Mouse (Mus musculus) heart, embryonic 10.5 days (tissue): Measurements from ENCODE around the gene Spen. TPM values are rescaled to one million over a fixed set of nuclear protein-coding genes. Genes with fewer than 3 reads are reported as not detected.

Source experiments
- DNase-seq: peaks from one replicate; pipeline ENCODE4 v3.0.0-alpha.2; 2017; ENCODE audit warnings: low spot score
- H3K27ac ChIP-seq: fragments of 300-500 bp; sonication (generic); 2 replicates; pipeline ENCODE4 v1.5.1; 2016; ENCODE audit warnings: mild to moderate bottlenecking
- H3K27me3 ChIP-seq: fragments of 300-500 bp; sonication (generic); 2 replicates; pipeline ENCODE4 v1.6.1; 2016; ENCODE audit warnings: mild to moderate bottlenecking; ENCODE audit not compliant: poor library complexity, insufficient read depth, severe bottlenecking
- H3K36me3 ChIP-seq: fragments of 300-500 bp; sonication (generic); 2 replicates; pipeline ENCODE4 v1.6.1; 2016; ENCODE audit warnings: mild to moderate bottlenecking, moderate library complexity
- H3K4me1 ChIP-seq: fragments of 300-500 bp; sonication (generic); 2 replicates; pipeline ENCODE4 v1.6.1; 2016; ENCODE audit warnings: mild to moderate bottlenecking
- H3K4me3 ChIP-seq: fragments of 300-500 bp; sonication (generic); 2 replicates; pipeline ENCODE4 v1.5.1; 2016; ENCODE audit warnings: mild to moderate bottlenecking, moderate library complexity
- H3K9me3 ChIP-seq: fragments of 300-500 bp; sonication (generic); 2 replicates; pipeline ENCODE4 v1.6.1; 2016; ENCODE audit warnings: mild to moderate bottlenecking, moderate library complexity
- WGBS: fragments of 180-500 bp; shearing (Covaris S2); methylation state at CpG from one replicate; pipeline ENCODE4 v1.1.7; 2016; 5-methylcytosine and 5-hydroxymethylcytosine counted together
- polyA plus RNA-seq: library from polyadenylated mRNA; unstranded; fragments of >200 nt; fragmentation: Nextera tagmentation; extraction: Ambion mirVana; gene quantifications from 2 replicates; pipeline ENCODE4 v1.2.1, GENCODE M21; 2016

Gene Spen
- polyA plus RNA-seq, 1 experiment from 2014 or later = 8.4 TPM

DNA sequence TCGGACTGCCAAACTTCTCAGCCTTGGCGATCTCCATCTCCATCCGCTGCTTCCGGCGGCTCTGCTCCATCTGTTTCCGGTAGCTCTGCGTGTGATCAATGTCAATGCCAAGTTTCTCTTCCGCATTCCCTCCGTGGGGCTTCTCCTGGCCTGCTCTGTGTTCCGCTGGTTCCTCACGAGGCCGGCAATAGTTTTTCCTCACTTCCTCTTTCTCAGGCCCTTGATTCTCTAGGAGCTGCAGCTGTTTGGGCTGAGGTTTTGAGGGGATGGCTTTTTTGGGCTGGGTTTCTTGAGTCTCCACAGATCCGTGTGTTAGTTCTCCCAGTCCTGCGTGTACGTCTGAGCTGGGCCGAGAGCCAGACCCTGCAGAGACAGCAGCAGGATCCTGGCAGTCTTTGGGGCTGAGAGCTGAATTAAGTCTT lies 60.7 kb downstream of the Spen start:
- H3K4me3 ChIP-seq = no peak overlapping the region
- H3K4me1 ChIP-seq = 0 out of 2 replicates have a peak, but pooled peaks cover 11% of the 10 kb centered on the region
- no peaks in the 10 kb centered on the region for H3K9me3 ChIP-seq
- no peaks in the 10 kb centered on the region for H3K27me3 ChIP-seq
- WGBS = 92% methylated on average over 16 of the region's 16 CpGs
- H3K27ac ChIP-seq = no peak overlapping the region
- no peak for DNase-seq
- peaks cover 97% of the 10 kb centered on the region for H3K36me3 ChIP-seq

DNA sequence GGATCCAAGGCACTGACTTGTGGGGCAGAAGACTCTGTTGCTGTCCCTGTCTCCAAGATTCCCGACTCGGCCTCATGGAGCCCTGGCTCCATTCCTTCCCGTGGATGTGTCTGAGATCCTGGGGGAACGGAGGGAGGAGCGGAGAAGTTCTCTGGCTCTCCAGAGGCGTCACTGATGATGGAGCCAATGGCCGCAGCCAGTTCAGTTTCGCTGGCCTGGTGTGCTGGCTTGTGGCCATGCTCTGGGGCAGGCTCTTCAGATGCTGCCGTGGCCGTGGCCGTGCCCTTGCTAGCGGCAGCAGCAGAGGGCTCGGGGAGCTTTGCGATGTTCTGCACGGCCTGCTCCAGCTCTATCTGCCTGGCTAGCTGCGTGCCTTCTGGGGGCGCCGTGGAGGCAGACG lies 64.0 kb downstream of the Spen start:
- H3K27me3 ChIP-seq = no peaks in the 10 kb centered on the region

DNA sequence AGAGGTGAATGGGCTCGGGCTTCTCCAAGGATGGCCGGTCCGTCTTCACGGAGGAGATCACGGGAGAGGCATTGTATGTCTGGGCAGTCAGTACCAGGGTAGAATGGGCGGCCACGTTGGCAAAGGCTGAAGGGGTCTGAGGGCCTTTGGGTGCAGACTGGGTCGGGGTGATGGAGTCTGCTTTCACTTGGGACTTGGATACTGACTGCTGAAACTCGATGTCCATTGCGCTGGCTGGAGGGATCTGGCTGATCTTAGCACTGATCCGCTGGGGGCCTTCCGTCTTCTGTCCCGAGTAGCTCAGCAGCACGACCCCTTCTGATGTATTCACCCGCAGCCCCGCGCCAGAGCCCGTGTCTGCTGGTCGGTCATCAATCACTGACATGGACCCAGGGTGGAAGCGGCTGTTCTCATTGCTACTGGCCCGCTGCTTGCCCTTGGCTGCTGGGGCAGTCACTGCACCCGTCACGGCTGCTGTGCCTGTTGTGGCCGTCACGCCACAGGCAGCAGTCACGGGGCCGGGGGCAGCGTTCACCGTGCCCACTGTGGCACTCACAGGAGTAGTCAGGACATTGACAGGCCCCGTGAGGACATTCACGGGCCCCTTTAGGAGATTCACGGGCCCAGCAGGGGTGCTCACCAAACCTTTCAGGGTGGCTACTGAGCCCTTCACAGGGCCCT lies 65.6 kb downstream of the Spen start:
- Histone ChIP-seq H3K27me3 (no peaks in the 10 kb centered on the region), H3K4me3 (no peak overlapping the region), H3K27ac (no peak overlapping the region), H3K36me3 (peaks cover 98% of the 10 kb centered on the region), H3K4me1 (0 out of 2 replicates have a peak, but pooled peaks cover 13% of the 10 kb centered on the region), H3K9me3 (peaks cover 4% of the 10 kb centered on the region)
- DNase-seq = no peak
- 90% methylated on average over 32 of the region's 32 CpGs for WGBS

More for the DNA sequence above, 64.0 kb downstream of the Spen start:
- DNase-seq = no peak
- 88% methylated on average over 19 of the region's 19 CpGs for WGBS
- Histone ChIP-seq H3K9me3 (peaks cover 4% of the 10 kb centered on the region), H3K4me3 (no peak overlapping the region), H3K4me1 (0 out of 2 replicates have a peak, but pooled peaks cover 11% of the 10 kb centered on the region), H3K27ac (0 out of 2 replicates have a peak overlapping the region, but pooled peaks have one; percentile 52), H3K36me3 (peaks cover 100% of the 10 kb centered on the region)

DNA sequence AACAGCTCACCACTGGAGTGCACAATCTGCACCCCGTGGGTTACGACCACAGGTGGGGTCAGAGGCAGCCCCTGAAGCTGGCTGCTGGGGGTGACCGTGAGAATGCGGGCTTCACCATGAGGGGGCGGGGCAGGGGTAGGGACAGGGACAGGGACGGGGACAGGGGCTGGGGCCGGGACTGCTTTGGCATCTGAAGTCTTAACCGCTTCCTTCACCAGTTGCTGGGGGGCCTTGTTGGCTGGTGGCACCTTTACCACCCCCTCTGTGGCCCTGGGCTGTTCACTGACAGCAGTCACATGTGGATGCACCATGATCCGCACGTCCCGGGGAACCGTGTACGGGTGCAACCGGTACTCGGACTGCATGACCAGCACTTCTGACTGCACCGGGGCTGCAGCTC lies 66.9 kb downstream of the Spen start:
- 94% methylated on average over 16 of the region's 16 CpGs for WGBS
- Histone ChIP-seq H3K36me3 (peaks cover 98% of the 10 kb centered on the region), H3K4me1 (0 out of 2 replicates have a peak, but pooled peaks cover 13% of the 10 kb centered on the region), H3K4me3 (no peak overlapping the region), H3K9me3 (peaks cover 4% of the 10 kb centered on the region), H3K27me3 (no peaks in the 10 kb centered on the region), H3K27ac (no peak overlapping the region)
- no peak for DNase-seq

DNA sequence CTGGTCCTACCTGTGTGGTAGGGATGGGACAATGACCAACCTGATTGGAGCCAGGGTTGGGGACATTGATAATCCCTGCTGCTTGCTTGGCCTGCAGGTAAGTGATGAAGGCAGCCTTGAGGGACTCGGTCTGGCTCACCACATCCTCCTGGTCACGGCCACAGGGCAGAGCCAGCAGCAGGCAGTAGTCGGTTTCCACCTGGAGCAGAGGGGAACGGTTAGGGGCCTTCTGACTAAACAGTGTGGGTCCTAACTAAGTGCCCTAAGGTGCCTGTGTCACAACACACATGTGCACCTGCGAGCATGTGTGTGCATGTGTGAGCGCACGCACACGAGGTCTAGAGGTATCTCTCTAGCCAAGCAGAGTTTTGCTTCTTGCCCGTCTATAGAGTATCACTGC lies 69.1 kb downstream of the Spen start:
- no peak for DNase-seq
- Histone ChIP-seq H3K27ac (no peak overlapping the region), H3K4me3 (no peak overlapping the region), H3K36me3 (peaks cover 98% of the 10 kb centered on the region), H3K9me3 (peaks cover 4% of the 10 kb centered on the region), H3K27me3 (no peaks in the 10 kb centered on the region), H3K4me1 (0 out of 2 replicates have a peak, but pooled peaks cover 7% of the 10 kb centered on the region)
- 91% methylated on average over 9 of the region's 9 CpGs for WGBS

DNA sequence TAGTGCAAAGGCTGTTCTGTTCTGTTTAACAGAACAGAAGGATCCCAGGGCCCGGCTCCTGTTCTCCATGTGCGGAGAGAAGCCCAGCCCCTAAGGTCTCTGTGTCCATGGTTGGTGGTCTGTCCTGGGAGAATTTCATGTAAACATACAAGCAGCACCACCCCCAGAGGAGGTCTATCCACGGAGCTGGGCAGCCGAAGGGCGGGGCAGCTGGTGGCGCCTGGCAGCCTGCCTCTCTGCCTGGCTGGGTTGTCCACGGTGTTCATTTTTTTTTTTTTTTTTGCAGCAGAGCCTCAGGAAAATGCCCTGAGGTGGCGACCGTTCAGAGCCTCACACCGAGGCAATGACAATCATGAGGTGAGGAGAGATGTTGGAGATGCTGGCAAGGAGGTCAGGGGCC lies 69.8 kb downstream of the Spen start:
- H3K4me3 ChIP-seq = no peak overlapping the region
- no peak overlapping the region for H3K27ac ChIP-seq
- 72% methylated on average over 10 of the region's 10 CpGs for WGBS
- 0 out of 2 replicates have a peak, but pooled peaks cover 5% of the 10 kb centered on the region for H3K4me1 ChIP-seq
- H3K27me3 ChIP-seq = no peaks in the 10 kb centered on the region
- H3K9me3 ChIP-seq = peaks cover 4% of the 10 kb centered on the region
- no peak for DNase-seq
- peaks cover 98% of the 10 kb centered on the region for H3K36me3 ChIP-seq

DNA sequence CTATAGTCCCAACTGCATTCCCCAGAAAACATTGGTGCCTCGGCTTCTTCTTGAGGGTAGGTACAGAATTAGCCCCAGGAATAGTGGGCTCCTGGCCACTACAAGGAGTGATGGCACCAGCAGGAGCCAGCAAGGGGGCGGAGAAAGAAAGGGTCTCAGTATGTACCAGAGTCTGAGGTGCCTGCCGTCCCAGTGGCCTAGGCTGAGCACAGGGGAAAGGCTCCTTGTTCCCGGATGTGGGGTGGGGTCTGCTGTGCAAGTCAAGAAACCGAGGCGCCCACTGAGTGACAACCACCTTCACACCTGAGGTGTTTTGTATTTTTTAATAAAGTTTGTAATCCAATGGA lies 70.8 kb downstream of the Spen start:
- Histone ChIP-seq H3K4me1 (peaks cover 14% of the 10 kb centered on the region; the same call in 1 of the 2 replicates), H3K36me3 (peaks cover 98% of the 10 kb centered on the region), H3K4me3 (no peak overlapping the region), H3K27me3 (no peaks in the 10 kb centered on the region), H3K27ac (no peak overlapping the region), H3K9me3 (peaks cover 4% of the 10 kb centered on the region)
- 81% methylated on average over 6 of the region's 6 CpGs for WGBS
- DNase-seq = no peak

DNA sequence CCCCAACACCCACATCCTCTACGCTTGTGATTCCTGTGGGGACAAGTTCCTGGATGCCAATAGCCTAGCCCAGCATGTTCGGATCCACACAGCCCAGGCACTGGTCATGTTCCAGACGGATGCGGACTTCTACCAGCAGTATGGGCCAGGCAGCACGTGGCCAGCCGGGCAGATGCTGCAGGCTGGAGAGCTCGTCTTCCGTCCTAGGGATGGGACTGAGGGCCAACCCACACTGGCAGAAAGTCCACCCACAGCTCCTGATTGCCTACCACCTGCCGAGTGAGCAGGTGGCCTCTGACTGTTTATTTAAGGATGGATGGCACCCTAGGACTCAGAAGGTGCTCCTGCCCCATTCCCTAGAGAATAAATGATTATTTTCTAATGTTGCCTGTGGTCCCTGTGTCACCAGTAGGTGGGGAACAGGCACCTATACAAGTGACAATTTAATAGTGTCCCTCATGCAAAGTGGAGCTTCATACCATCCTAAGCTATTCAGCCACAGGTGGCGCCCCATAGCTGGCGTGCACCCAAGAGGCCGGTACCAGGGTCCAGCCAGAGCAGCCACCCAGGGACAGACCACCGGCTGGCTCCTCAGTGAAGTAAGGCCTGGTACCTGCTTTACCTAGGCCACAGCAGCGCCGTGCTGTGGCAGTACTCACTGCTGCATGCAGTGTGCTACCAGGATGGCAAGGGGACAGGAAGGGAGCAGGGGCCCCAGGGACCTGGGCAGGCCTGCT lies 71.4 kb downstream of the Spen start:
- 86% methylated on average over 15 of the region's 15 CpGs for WGBS
- Histone ChIP-seq H3K4me3 (no peak overlapping the region), H3K9me3 (peaks cover 4% of the 10 kb centered on the region), H3K27ac (no peak overlapping the region), H3K27me3 (no peaks in the 10 kb centered on the region), H3K4me1 (peaks cover 14% of the 10 kb centered on the region; the same call in 1 of the 2 replicates), H3K36me3 (peaks cover 98% of the 10 kb centered on the region)
- no peak for DNase-seq

DNA sequence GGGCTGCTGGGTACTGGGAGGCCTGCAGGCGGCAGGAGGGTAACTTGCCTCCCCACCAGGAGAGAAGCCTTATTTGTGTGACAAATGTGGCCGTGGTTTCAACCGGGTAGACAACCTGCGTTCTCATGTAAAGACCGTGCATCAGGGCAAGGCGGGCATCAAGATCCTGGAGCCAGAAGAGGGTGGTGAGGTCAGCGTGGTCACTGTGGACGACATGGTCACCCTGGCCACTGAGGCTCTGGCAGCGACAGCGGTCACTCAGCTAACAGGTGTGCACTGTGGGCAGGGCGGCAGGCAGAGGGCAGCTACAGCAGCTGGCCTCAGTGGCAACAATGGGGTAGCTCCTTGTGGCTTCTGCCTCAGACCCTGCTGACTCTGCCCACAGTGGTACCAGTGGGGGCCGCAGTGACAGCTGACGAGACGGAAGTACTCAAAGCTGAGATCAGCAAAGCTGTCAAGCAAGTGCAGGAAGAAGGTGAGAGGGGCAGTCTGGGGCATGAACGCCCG lies 72.1 kb downstream of the Spen start:
- no peak overlapping the region for H3K27ac ChIP-seq
- H3K9me3 ChIP-seq = peaks cover 2% of the 10 kb centered on the region
- no peak for DNase-seq
- 89% methylated on average over 16 of the region's 16 CpGs for WGBS
- peaks cover 97% of the 10 kb centered on the region for H3K36me3 ChIP-seq
- H3K4me1 ChIP-seq = peaks cover 18% of the 10 kb centered on the region; the same call in 1 of the 2 replicates
- H3K4me3 ChIP-seq = no peak overlapping the region
- no peaks in the 10 kb centered on the region for H3K27me3 ChIP-seq

DNA sequence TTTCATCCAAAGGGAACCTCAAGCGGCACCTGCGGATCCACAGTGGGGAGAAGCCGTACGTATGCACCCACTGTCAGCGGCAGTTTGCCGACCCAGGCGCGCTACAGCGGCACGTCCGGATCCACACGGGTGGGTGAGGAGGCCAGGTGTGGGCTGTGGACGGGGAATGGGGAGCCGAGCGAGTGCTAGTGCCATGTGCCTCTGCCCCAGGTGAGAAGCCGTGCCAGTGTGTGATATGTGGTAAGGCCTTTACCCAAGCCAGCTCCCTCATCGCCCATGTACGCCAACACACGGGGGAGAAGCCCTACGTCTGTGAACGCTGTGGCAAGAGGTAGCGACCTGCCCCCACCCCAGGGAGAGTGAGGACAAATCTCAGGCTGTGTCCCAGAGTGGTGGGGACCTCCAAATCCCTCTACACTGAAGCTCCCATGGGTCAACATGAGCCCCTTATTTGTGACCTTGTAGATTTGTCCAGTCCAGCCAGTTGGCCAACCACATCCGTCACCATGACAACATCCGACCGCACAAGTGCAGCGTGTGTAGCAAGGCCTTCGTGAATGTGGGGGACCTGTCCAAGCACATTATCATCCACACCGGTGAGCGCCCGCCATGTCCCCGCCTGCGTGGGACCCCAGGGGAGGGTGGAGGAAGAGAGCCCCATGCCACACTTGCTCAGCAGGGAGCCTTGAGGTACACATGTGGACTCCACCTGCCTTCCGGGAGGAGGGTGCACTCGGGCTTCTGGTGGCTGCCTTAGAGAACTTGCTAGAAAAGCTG lies 72.7 kb downstream of the Spen start:
- no peaks in the 10 kb centered on the region for H3K9me3 ChIP-seq
- no peak overlapping the region for H3K27ac ChIP-seq
- DNase-seq = no peak
- peaks cover 22% of the 10 kb centered on the region; the same call in 1 of the 2 replicates for H3K4me1 ChIP-seq
- peaks cover 91% of the 10 kb centered on the region for H3K36me3 ChIP-seq
- 93% methylated on average over 34 of the region's 34 CpGs for WGBS
- H3K27me3 ChIP-seq = no peaks in the 10 kb centered on the region
- no peak overlapping the region for H3K4me3 ChIP-seq

DNA sequence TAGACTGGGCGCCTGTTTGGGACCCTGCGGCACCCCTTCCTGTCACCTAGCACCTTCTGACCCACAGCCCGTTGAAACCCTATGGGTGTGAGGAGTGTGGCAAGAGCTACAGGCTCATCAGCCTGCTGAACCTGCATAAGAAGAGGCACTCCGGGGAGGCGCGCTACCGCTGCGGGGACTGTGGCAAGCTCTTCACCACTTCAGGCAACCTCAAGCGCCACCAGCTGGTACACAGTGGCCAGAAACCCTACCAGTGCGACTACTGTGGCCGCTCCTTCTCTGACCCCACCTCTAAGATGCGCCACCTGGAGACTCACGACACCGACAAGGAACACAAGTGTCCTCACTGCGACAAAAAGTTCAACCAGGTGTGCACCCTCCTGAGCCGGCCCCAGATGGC lies 73.7 kb downstream of the Spen start:
- H3K27ac ChIP-seq = no peak overlapping the region
- H3K36me3 ChIP-seq = peaks cover 90% of the 10 kb centered on the region
- DNase-seq = no peak
- WGBS = 72% methylated on average over 16 of the region's 16 CpGs
- H3K4me1 ChIP-seq = peaks cover 22% of the 10 kb centered on the region; the same call in 1 of the 2 replicates
- H3K9me3 ChIP-seq = no peaks in the 10 kb centered on the region
- H3K27me3 ChIP-seq = no peaks in the 10 kb centered on the region
- H3K4me3 ChIP-seq = no peak overlapping the region

DNA sequence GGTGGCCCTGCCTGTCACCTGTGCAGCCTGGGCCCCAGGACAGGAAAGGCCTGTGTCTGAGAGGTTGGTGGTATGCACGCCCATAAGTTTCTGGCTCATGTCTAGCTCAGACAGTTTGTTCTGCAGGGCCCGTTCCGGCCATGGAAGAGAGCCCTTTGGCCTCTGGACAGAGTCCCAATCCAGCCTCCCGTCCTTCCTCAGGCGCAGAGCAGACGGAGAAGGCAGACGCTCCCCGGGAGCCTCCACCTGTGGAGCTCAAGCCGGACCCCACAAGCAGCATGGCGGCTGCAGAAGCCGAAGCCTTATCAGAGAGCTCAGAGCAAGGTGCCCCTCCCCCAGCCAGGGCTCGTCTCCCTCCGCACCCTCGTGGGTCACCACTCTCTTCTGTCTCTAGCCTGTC lies 74.9 kb downstream of the Spen start:
- Histone ChIP-seq H3K27me3 (no peaks in the 10 kb centered on the region), H3K27ac (no peak overlapping the region), H3K4me1 (peaks cover 27% of the 10 kb centered on the region), H3K36me3 (peaks cover 78% of the 10 kb centered on the region), H3K9me3 (no peaks in the 10 kb centered on the region), H3K4me3 (no peak overlapping the region)
- 68% methylated on average over 14 of the region's 14 CpGs for WGBS
- DNase-seq = no peak
